Mouse (Mus musculus) testis, postnatal 14 days (tissue): ENCODE results near the gene Olfr1048.
"Not testable (repeated sequence)": the region's sequence is repeated elsewhere in the genome, so short reads cannot be mapped to it uniquely, and the experiment has no call there.

Source experiments
- DNase-seq: peaks from one replicate; pipeline ENCODE4 v3.0.0; 2021; ENCODE audit warnings: low spot score

The Olfr1048 gene

GRCm38 (mm10) chr2:86240189-86240588 lies at the start of gene Olfr1048:
Olfr1048 (minus strand) TSS chr2:86240289.
- DNase-seq, result no peak

GRCm38 (mm10) chr2:86278988-86279387 lies 38.9 kb upstream of the Olfr1048 start, which contains the start of gene Olfr1051:
Olfr1051 (minus strand) TSS chr2:86279088.
- not testable (repeated sequence) for DNase-seq

- not testable (repeated sequence) for DNase-seq
These were observed 18.1 kb upstream of the Olfr1048 start, which contains the start of gene Olfr1049 for GRCm38 (mm10) chr2:86258228-86258627. Olfr1049 (minus strand) TSS chr2:86258328.

GRCm38 (mm10) chr2:86231301-86231700 lies 8.8 kb downstream of the Olfr1048 start, which contains the start of gene Olfr1047:
Olfr1047 (minus strand) TSS chr2:86231401.
- no peak for DNase-seq

GRCm38 (mm10) chr2:86219214-86219613 lies 20.9 kb downstream of the Olfr1048 start, which contains the start of gene Olfr1046:
Olfr1046 (minus strand) TSS chr2:86219314.
- no peak for DNase-seq

- DNase-seq, result no peak
These were observed 37.2 kb downstream of the Olfr1048 start, which contains the start of gene Olfr1045 for GRCm38 (mm10) chr2:86202909-86203308. Olfr1045 (minus strand) TSS chr2:86203009.

- no peak for DNase-seq
These were observed 44.2 kb downstream of the Olfr1048 start for GRCm38 (mm10) chr2:86195863-86196262.

- no peak for DNase-seq
These were observed 54.5 kb downstream of the Olfr1048 start, which contains the start of gene Olfr52 for GRCm38 (mm10) chr2:86185583-86185982. Olfr52 (minus strand) TSS chr2:86185683.
